Mouse (Mus musculus): ENCODE measurements around the gene Acadl. TPM values are rescaled to one million over a fixed set of nuclear protein-coding genes. Genes with fewer than 3 reads are reported as not detected.

Acadl gene
- 317 and 384 TPM in 2 replicates for polyA plus RNA-seq (2015; fragmentation: Nextera tagmentation; extraction: Ambion mirVana)

GRCm38 (mm10) chr1:66862712-66863511 is at the start of gene Acadl:
Acadl (minus strand) TSS chr1:66863277.

DNA sequence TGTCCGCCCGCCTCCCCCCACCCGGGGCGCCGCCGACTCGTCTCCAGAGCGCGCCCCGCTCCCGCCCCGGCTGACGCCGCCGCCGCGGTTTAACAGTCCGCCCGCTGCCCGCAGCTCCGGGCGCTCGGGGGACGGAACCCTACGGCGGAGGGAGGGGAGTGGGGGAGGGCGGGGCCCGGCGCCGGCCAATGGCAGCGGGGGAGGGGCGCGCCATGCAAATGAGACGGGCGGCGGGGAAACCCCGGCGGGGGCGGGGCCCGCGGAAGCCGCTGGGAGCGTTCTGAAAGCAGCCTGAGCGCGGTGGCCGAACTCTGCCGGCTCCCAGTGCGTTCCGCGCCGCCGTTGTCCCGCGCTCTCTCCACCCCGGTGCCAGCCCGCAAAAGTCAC is 45.6 kb downstream of the Acadl start, which contains the start of gene Kansl1l:
Gene Kansl1l, minus strand, starts transcription at position 110 of the 387 bp plus-strand sequence.

Other genes starting within 250 kb of the Acadl start
- 22.6 and 27.5 TPM in 2 replicates for gene Rpe, start 162.4 kb downstream of the Acadl start, polyA plus RNA-seq (2015; fragmentation: Nextera tagmentation; extraction: Ambion mirVana)
- 5.7 and 6.2 TPM in 2 replicates for gene Kansl1l, start 45.7 kb downstream of the Acadl start, polyA plus RNA-seq (2015; fragmentation: Nextera tagmentation; extraction: Ambion mirVana)
- gene Myl1, start 82.1 kb upstream of the Acadl start, polyA plus RNA-seq (2015; fragmentation: Nextera tagmentation; extraction: Ambion mirVana), result 0.99 and 3.1 TPM in 2 replicates
- 58.9 and 66.4 TPM in 2 replicates for gene Lancl1, start 175.6 kb upstream of the Acadl start, polyA plus RNA-seq (2015; fragmentation: Nextera tagmentation; extraction: Ambion mirVana)